Mouse (Mus musculus) midbrain, postnatal 0 days (tissue): ENCODE data around the gene Usp3. TPM values are rescaled to one million over a fixed set of nuclear protein-coding genes. Genes with fewer than 3 reads are reported as not detected.

Source experiments
- ATAC-seq: fragments of 200-750 bp; cut with Nextera tagmentation; 2 replicates; pipeline ENCODE4 v1.8.0; 2017; ENCODE audit warnings: moderate number of reproducible peaks, mild to moderate bottlenecking, moderate TSS enrichment, moderate library complexity; ENCODE audit not compliant: low FRiP score
- DNase-seq: peaks from one replicate; pipeline ENCODE4 v3.0.0-alpha.2; 2015; ENCODE audit warnings: low spot score
- H3K27ac ChIP-seq: fragments of 300-500 bp; sonication (generic); 2 replicates; pipeline ENCODE4 v1.5.1; 2014; ENCODE audit warnings: low read depth, mild to moderate bottlenecking, low read length, mixed read lengths
- H3K27me3 ChIP-seq: fragments of 300-500 bp; sonication (generic); 2 replicates; pipeline ENCODE4 v1.6.1; 2014; ENCODE audit warnings: low read length, control low read depth, mixed read lengths; ENCODE audit not compliant: insufficient read depth
- H3K36me3 ChIP-seq: fragments of 300-500 bp; sonication (generic); 2 replicates; pipeline ENCODE4 v1.6.1; 2014; ENCODE audit warnings: low read length, control low read depth, mixed read lengths; ENCODE audit not compliant: insufficient read depth
- H3K4me1 ChIP-seq: fragments of 300-500 bp; sonication (generic); 2 replicates; pipeline ENCODE4 v1.6.1; 2014; ENCODE audit warnings: mild to moderate bottlenecking, control low read depth, antibody characterized with exemption, low read length, mixed read lengths; ENCODE audit not compliant: insufficient read depth
- H3K4me2 ChIP-seq: fragments of 300-500 bp; sonication (generic); 2 replicates; pipeline ENCODE4 v1.6.1; 2014; ENCODE audit warnings: low read depth, mild to moderate bottlenecking, low read length, mixed read lengths; ENCODE audit not compliant: poor library complexity, severe bottlenecking
- H3K4me3 ChIP-seq: fragments of 300-500 bp; sonication (generic); 2 replicates; pipeline ENCODE4 v1.5.1; 2014; ENCODE audit warnings: low read depth, mild to moderate bottlenecking, low read length, moderate library complexity
- H3K9ac ChIP-seq: fragments of 300-500 bp; sonication (generic); replicated peaks from 2 replicates; pipeline ENCODE4 v1.6.1; 2014; ENCODE audit warnings: mild to moderate bottlenecking, low read length, moderate library complexity, mixed read lengths; ENCODE audit not compliant: poor library complexity, severe bottlenecking
- H3K9me3 ChIP-seq: fragments of 300-500 bp; sonication (generic); 2 replicates; pipeline ENCODE4 v1.6.1; 2016; ENCODE audit warnings: low read length, control low read depth
- CTCF ChIP-seq: IDR thresholded peaks from 2 replicates; pipeline ENCODE4 v1.5.1; 2016; ENCODE audit warnings: antibody characterized with exemption, mild to moderate bottlenecking
- WGBS: fragments of 180-500 bp; shearing (Covaris S2); extraction: QIAGEN DNeasy Blood & Tissue Kit; methylation state at CpG from one replicate; pipeline ENCODE4 v1.1.7; 2014; 5-methylcytosine and 5-hydroxymethylcytosine counted together
- polyA plus RNA-seq: library from polyadenylated mRNA; unstranded; fragments of >200 nt; fragmentation: Nextera tagmentation; extraction: Ambion mirVana; gene quantifications from 2 replicates; pipeline ENCODE4 v1.2.1, GENCODE M21; 2015
- total RNA-seq: library from RNA; depleted of rRNA; stranded (reverse); fragments of >200 nt; gene quantifications from 2 replicates; pipeline ENCODE4 v1.2.3, GENCODE M21; 2014

The Usp3 gene
- total and polyA plus RNA-seq, 2 experiments from 2014 or later = 30.0 to 39.9 TPM

- Histone ChIP-seq H3K9ac (no peak overlapping the region), H3K4me3 (no peak overlapping the region), H3K36me3 (no peaks in the 10 kb centered on the region), H3K4me1 (no peaks in the 10 kb centered on the region), H3K4me2 (no peak overlapping the region), H3K9me3 (no peaks in the 10 kb centered on the region), H3K27ac (no peak overlapping the region), H3K27me3 (no peaks in the 10 kb centered on the region)
- 77% methylated on average over 4 of the region's 4 CpGs for WGBS
- DNase-seq (no peak), ATAC-seq (no peak)
- no peak for TF ChIP-seq CTCF
These were observed 20.8 kb downstream of the Usp3 start for GRCm38 (mm10) chr9:66571986-66572700.

DNA sequence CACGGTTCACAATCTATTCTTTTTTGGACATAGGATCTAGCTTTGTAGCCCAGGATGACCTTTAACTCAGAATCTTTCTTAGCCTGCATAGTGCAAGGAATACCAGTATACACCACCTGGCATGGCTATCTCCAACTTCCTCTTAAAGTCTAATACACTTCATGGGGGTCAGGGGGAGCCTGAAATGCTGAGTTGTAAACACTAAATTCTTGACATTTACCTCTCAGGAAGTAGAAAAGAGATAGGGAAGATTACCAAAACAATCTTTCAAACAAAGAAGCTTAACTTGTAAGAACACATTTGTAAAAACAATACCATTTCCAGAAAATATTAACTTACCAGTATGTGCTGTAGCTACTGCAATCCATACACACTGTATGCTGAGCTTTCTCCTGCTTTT lies 30.7 kb downstream of the Usp3 start:
- ATAC-seq = no peak
- no peaks in the 10 kb centered on the region for H3K27me3 ChIP-seq
- H3K4me1 ChIP-seq = no peaks in the 10 kb centered on the region
- WGBS = 81% methylated on average over 1 of the region's 1 CpGs
- no peak overlapping the region for H3K27ac ChIP-seq
- H3K36me3 ChIP-seq = no peaks in the 10 kb centered on the region
- TF ChIP-seq CTCF = no peak
- DNase-seq = no peak
- H3K9ac ChIP-seq = no peak overlapping the region
- no peak overlapping the region for H3K4me2 ChIP-seq
- H3K9me3 ChIP-seq = no peaks in the 10 kb centered on the region
- no peak overlapping the region for H3K4me3 ChIP-seq

- no peak for DNase-seq
- Histone ChIP-seq H3K4me3 (no peak overlapping the region), H3K4me1 (no peaks in the 10 kb centered on the region), H3K4me2 (no peak overlapping the region), H3K27me3 (no peaks in the 10 kb centered on the region), H3K9ac (no peak overlapping the region), H3K36me3 (no peaks in the 10 kb centered on the region), H3K9me3 (no peaks in the 10 kb centered on the region), H3K27ac (no peak overlapping the region)
- ATAC-seq = no peak
- no peak for TF ChIP-seq CTCF
- 95% methylated on average over 2 of the region's 2 CpGs for WGBS
These were observed 31.4 kb downstream of the Usp3 start for GRCm38 (mm10) chr9:66561496-66561895.

DNA sequence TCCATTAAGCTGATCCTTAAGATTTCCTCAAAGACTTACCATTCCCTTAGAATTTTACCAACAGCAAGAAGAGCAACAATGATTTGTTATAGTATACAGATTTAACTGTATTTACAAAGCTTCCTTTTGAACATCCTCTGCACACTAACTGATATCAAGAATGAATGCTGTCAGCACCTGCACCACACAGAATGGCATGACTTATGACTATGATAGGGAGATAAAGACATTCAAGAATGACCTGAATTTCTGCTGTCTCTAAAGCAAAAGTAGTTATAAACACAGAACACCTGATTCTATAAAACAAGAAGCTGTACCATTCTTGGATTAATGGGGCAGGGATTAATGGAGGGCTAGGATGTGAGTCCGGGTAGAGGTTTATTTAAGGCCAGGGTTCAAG lies 32.2 kb downstream of the Usp3 start:
- TF ChIP-seq CTCF = no peak
- WGBS = 67% methylated on average over 1 of the region's 1 CpGs
- no peaks in the 10 kb centered on the region for H3K9me3 ChIP-seq
- no peaks in the 10 kb centered on the region for H3K27me3 ChIP-seq
- DNase-seq (no peak), ATAC-seq (no peak)
- no peak overlapping the region for H3K27ac ChIP-seq
- H3K9ac ChIP-seq = no peak overlapping the region
- H3K36me3 ChIP-seq = no peaks in the 10 kb centered on the region
- H3K4me2 ChIP-seq = no peak overlapping the region
- H3K4me3 ChIP-seq = no peak overlapping the region
- no peaks in the 10 kb centered on the region for H3K4me1 ChIP-seq

DNA sequence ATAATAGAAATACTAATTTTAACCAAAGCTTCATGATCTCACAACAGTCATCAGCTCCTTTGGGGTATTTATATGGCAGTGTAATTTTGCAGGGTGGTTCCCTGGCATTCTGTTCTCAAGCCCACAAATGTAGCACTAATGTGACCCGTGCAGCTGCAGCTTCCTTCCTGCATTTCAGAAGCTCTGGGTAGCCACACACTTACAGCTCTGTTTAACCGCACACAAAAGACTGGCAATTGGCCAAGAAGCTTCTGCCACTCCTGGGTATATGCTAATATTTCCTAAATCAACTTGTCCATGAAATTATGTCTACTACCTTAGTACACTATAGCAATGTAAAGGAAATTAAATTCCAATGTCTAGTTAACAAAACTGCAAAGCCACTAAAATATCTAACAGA lies 32.6 kb downstream of the Usp3 start:
- no peak for TF ChIP-seq CTCF
- Histone ChIP-seq H3K4me2 (no peak overlapping the region), H3K4me1 (no peaks in the 10 kb centered on the region), H3K27ac (no peak overlapping the region), H3K4me3 (no peak overlapping the region), H3K27me3 (no peaks in the 10 kb centered on the region), H3K9me3 (no peaks in the 10 kb centered on the region), H3K36me3 (no peaks in the 10 kb centered on the region), H3K9ac (no peak overlapping the region)
- DNase-seq = peak; percentile 73
- 28% methylated on average over 2 of the region's 2 CpGs for WGBS
- no peak for ATAC-seq

- Histone ChIP-seq H3K27me3 (no peaks in the 10 kb centered on the region), H3K9ac (no peak overlapping the region), H3K4me2 (no peak overlapping the region), H3K4me3 (no peak overlapping the region), H3K4me1 (no peaks in the 10 kb centered on the region), H3K9me3 (no peaks in the 10 kb centered on the region), H3K27ac (no peak overlapping the region; the same call in 1 of the 2 replicates), H3K36me3 (no peaks in the 10 kb centered on the region)
- ATAC-seq (no peak), DNase-seq (no peak)
- 100% methylated on average over 4 of the region's 4 CpGs for WGBS
- TF ChIP-seq CTCF = no peak
These were observed 34.0 kb downstream of the Usp3 start for GRCm38 (mm10) chr9:66558971-66559370.
